In the genomic region with DNA sequence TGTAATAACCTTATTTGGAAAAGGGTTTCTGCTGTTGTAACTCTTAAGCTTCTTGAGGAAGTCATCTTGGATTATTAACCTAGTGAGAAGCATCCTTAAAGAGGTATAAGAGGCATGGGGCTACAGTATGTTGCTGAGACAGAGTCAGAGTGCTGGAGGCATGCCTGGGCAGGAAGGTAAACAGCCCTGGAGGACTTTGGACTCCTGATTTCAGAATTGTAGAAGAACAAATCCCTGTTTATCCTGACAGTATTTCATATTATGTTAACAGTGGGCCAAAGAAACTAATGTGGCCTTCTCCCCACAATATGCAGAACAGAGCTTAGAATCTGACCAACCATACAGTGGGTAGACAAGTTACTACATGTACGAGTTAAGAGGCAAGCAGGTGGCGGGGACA, we compare ENCODE assay signal across 26 mouse cellular contexts.
DNase-seq lines count a peak whose midpoint lies in the region; ATAC-seq and TF ChIP-seq lines count a peak whose summit lies in the region.
"Had no signal": no experiment of that assay in that cellular context is flagged by ENCODE, and none has a peak within 500 bp of the region (broad histone marks: within the 10 kb centered on the region; RNA-seq: fewer than 3 reads in every experiment).

No protein-coding gene starts in this region.

- 97% methylated on average over 2 of the region's 2 CpGs for WGBS in heart, embryonic 10.5 days
- WGBS in liver, adult 2 months: 83% methylated on average over 2 of the region's 2 CpGs
- WGBS in stomach, postnatal 0 days: 85% methylated on average over 2 of the region's 2 CpGs

- no peak for TF ChIP-seq CTCF in liver, adult 2 months (IDR thresholded peaks at IDR 0.05; ENCODE audit: low read depth, low read length)
- no peak for TF ChIP-seq CTCF in stomach, postnatal 0 days (IDR thresholded peaks at IDR 0.05; ENCODE audit: low read depth)

- H3K4me1 ChIP-seq in heart, embryonic 10.5 days: no peaks in the 10 kb centered on the region; the same call in 1 of the 2 replicates
- H3K4me1 ChIP-seq in liver, adult 2 months (ENCODE audit: control insufficient read depth, insufficient read depth, low read length): peaks cover 12% of the 10 kb centered on the region
- no peaks in the 10 kb centered on the region for H3K4me1 ChIP-seq in stomach, postnatal 0 days (replicated peaks; ENCODE audit: control insufficient read depth, insufficient read depth)
- H3K4me1 ChIP-seq: forebrain, embryonic 13.5 days had no signal

- peaks cover 10% of the 10 kb centered on the region; the same call in 1 of the 2 replicates for H3K79me2 ChIP-seq in liver, adult 2 months (ENCODE audit: control insufficient read depth, insufficient read depth, low read length)

- DNase-seq in heart, adult 11 months: peak; percentile 59
- DNase-seq in heart, embryonic 10.5 days (ENCODE audit: low spot score): no peak
- DNase-seq in liver, adult 2 months (ENCODE audit: extremely low read depth, low read depth, low spot score): peak; percentile 88
- no peak for DNase-seq in liver
- peak; percentile 13 for DNase-seq in urinary bladder, adult 2 months (ENCODE audit: low spot score)
- DNase-seq in urinary bladder, postnatal 4 days (ENCODE audit: low spot score in 2 of 2): no peak
- DNase-seq in stomach, postnatal 0 days (ENCODE audit: low spot score): no peak
- no peak for DNase-seq in Muller cell, postnatal 12 days (ENCODE audit: inconsistent ontology term)
- DNase-seq: adrenal gland, adult 8-10 months; adrenal gland, postnatal 25 days; cerebellum, adult 11-12 months; cerebellum, adult 8-10 months; cerebellum, postnatal 14 days; gastrocnemius, postnatal 10 days; gastrocnemius, postnatal 36 days; heart, postnatal 10 days; heart, postnatal 36 days had no signal

- H3K27me3 ChIP-seq in heart, embryonic 10.5 days (ENCODE audit: insufficient read depth, poor library complexity, severe bottlenecking): no peaks in the 10 kb centered on the region
- no peaks in the 10 kb centered on the region for H3K27me3 ChIP-seq in liver, adult 2 months (ENCODE audit: control insufficient read depth, insufficient read depth, low read length)
- no peaks in the 10 kb centered on the region for H3K27me3 ChIP-seq in stomach, postnatal 0 days (ENCODE audit: control insufficient read depth, insufficient read depth, low read length)
- H3K27me3 ChIP-seq: forebrain, embryonic 13.5 days; heart, embryonic 12.5 days; heart, embryonic 15.5 days had no signal

- no peak for TF ChIP-seq POLR2A in liver, adult 2 months (IDR thresholded peaks at IDR 0.05; ENCODE audit: extremely low read depth, insufficient read depth, low read length)

- no peak overlapping the region for H3K27ac ChIP-seq in heart, embryonic 10.5 days
- H3K27ac ChIP-seq in liver, adult 2 months (replicated peaks; ENCODE audit: insufficient read depth, low read depth, low read length): peak overlapping the region; percentile 80
- no peak overlapping the region for H3K27ac ChIP-seq in stomach, postnatal 0 days (replicated peaks)
- H3K27ac ChIP-seq: forebrain, embryonic 10.5 days; forebrain, embryonic 13.5 days; heart, embryonic 15.5 days; hindbrain, embryonic 10.5 days; hindbrain, embryonic 14.5 days; hindbrain, postnatal 0 days had no signal

- H3K9me3 ChIP-seq in heart, embryonic 10.5 days: no peaks in the 10 kb centered on the region
- H3K9me3 ChIP-seq in stomach, postnatal 0 days (ENCODE audit: control insufficient read depth, low read length): no peaks in the 10 kb centered on the region
- H3K9me3 ChIP-seq: forebrain, embryonic 10.5 days; forebrain, embryonic 13.5 days; heart, embryonic 12.5 days; heart, embryonic 15.5 days; hindbrain, embryonic 10.5 days had no signal

- peak; percentile 83 for ATAC-seq in stomach, postnatal 0 days (ENCODE audit: low FRiP score, low TSS enrichment)
- ATAC-seq: activated CD4-positive, CD25-positive, alpha-beta regulatory T cell, adult 4 months; forebrain, embryonic 13.5 days; forebrain, embryonic 16.5 days; hindbrain, postnatal 0 days had no signal

- H3K36me3 ChIP-seq in heart, embryonic 10.5 days: no peaks in the 10 kb centered on the region
- no peaks in the 10 kb centered on the region for H3K36me3 ChIP-seq in liver, adult 2 months (ENCODE audit: control insufficient read depth, insufficient read depth, low read length)
- H3K36me3 ChIP-seq in stomach, postnatal 0 days (ENCODE audit: control insufficient read depth, insufficient read depth, low read length): no peaks in the 10 kb centered on the region
- H3K36me3 ChIP-seq: forebrain, embryonic 10.5 days; heart, embryonic 15.5 days had no signal

- H3K9ac ChIP-seq in liver, adult 2 months (ENCODE audit: low read depth, low read length): no peak overlapping the region
- H3K9ac ChIP-seq in stomach, postnatal 0 days (ENCODE audit: low read length): no peak overlapping the region
- H3K9ac ChIP-seq: forebrain, embryonic 13.5 days; heart, embryonic 12.5 days; heart, embryonic 15.5 days; hindbrain, embryonic 14.5 days had no signal

- H3K4me3 ChIP-seq in heart, embryonic 10.5 days: no peak overlapping the region
- no peak overlapping the region for H3K4me3 ChIP-seq in liver, adult 2 months (ENCODE audit: insufficient read depth, low read depth, low read length)
- no peak overlapping the region for H3K4me3 ChIP-seq in stomach, postnatal 0 days (ENCODE audit: low read depth, low read length)
- H3K4me3 ChIP-seq: forebrain, embryonic 10.5 days; forebrain, embryonic 13.5 days; heart, embryonic 12.5 days; heart, embryonic 15.5 days; hindbrain, embryonic 10.5 days had no signal

- no peak for TF ChIP-seq EP300 in stomach, postnatal 0 days (optimal IDR thresholded peaks at IDR 0.05)

- no peak overlapping the region for H3K4me2 ChIP-seq in stomach, postnatal 0 days (replicated peaks; ENCODE audit: low read depth)
- H3K4me2 ChIP-seq: forebrain, embryonic 13.5 days; heart, embryonic 12.5 days; heart, embryonic 15.5 days; hindbrain, embryonic 14.5 days had no signal

Comparison
In these comparisons a context has a peak if more than half of its experiments do, and no peak if none do; other contexts are left out.
1. DNase-seq: peak in heart, adult 11 months (single experiment), liver, adult 2 months (single experiment) and urinary bladder, adult 2 months (single experiment); none in heart, embryonic 10.5 days (single experiment), liver (single experiment), urinary bladder, postnatal 4 days (0 of 2), stomach, postnatal 0 days (single experiment) and Muller cell, postnatal 12 days (single experiment).